Mouse (Mus musculus) brain, embryonic 14.5 days (tissue): ENCODE results near the gene 4930469K13Rik. TPM values are rescaled to one million over a fixed set of nuclear protein-coding genes. Genes with fewer than 3 reads are reported as not detected.
"Not testable (repeated sequence)": the region's sequence is repeated elsewhere in the genome, so short reads cannot be mapped to it uniquely, and the experiment has no call there.

Experiments used
- DNase-seq: peaks from one replicate; pipeline ENCODE4 v3.0.0-alpha.2; 2011; ENCODE audit warnings: low read depth
- CTCF ChIP-seq: fragments of 200-500 bp; IDR thresholded peaks from 2 replicates; pipeline ENCODE4 v1.5.1; 2012; ENCODE audit warnings: inconsistent platforms, mild to moderate bottlenecking, moderate library complexity, borderline replicate concordance; ENCODE audit not compliant: insufficient read depth, insufficient read length; ENCODE audit errors: extremely low read depth
- POLR2A ChIP-seq: fragments of 200-500 bp; IDR thresholded peaks from 2 replicates; pipeline ENCODE4 v1.6.1; 2012; ENCODE audit warnings: mild to moderate bottlenecking, inconsistent platforms, borderline replicate concordance; ENCODE audit not compliant: poor library complexity, insufficient read depth, insufficient read length, severe bottlenecking; ENCODE audit errors: extremely low read depth
- polyA plus RNA-seq: library from polyadenylated mRNA; depleted of rRNA; stranded (reverse); fragments of >200 nt; gene quantifications from 2 replicates; pipeline ENCODE4 v1.2.3, GENCODE M21; 2012; rRNA removed

4930469K13Rik gene
- polyA plus RNA-seq, result 0.26 TPM in 1 of 2 replicates, not detected in the other

DNA sequence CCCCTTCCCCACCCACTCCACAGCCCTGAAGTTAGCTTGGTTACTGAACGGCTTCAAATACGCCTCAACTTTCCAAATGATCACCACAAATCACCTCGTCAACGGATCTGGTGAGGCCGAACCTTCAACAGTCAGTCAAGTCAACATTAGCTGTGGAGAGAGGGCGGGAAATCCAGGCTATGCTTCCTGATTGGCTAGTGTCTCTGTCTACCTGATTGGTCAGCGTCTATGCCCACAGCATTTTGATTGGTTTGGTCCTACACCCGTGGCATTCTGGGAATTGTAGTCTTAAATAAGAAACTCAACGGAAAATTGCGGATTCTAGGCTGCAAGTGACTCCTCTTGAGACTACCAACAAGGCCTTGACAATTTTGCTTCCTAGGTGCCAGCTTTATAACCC lies at the start of gene 4930469K13Rik:
Gene 4930469K13Rik, minus strand, starts transcription at position 133 of the 400 bp plus-strand sequence.
- no peak for TF ChIP-seq CTCF
- TF ChIP-seq POLR2A, result no peak
- DNase-seq, result peak; percentile 48

DNA sequence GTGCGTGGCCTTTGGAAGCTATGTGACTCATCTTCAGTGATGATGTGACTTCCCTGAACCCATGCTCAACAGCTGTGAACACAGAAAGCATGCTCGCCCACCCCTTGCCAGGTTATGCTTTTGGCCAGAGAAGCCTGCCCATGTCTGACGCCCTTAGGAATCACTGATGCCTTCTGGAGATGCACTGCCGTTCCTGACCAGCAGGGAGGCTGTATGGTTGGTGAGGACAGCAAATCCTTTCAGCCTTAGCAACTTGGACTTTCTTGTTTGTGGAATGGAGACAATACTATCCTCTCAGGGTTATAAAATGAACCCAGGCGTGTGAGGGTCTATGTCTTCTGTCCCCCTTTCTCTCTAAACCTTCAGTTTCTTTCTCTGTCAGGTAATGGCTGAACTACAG lies 48.6 kb upstream of the 4930469K13Rik start:
- TF ChIP-seq POLR2A (no peak), CTCF (peak; percentile 13; the same call in 1 of the 2 replicates)
- no peak for DNase-seq

DNA sequence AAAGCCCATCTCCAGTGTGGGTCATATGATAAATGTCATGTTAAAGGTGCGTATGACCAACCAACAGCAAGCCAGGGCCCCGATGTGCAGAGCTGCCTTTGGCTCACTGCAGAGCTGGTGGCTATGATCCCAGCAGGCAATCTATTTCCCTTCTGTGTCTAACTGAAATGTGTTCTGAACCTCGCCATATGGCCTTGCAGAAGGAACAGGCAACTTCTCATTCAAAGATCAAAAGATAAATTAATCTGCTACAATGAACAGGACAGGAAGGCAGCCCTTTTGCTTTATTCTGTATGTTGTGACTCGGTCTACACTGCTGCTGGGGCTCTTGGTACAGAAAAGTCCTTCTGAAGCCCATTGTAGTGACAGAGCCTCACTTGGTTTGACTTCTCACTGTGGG lies 46.1 kb upstream of the 4930469K13Rik start:
- TF ChIP-seq POLR2A (no peak), CTCF (no peak)
- peak; percentile 63 for DNase-seq

DNA sequence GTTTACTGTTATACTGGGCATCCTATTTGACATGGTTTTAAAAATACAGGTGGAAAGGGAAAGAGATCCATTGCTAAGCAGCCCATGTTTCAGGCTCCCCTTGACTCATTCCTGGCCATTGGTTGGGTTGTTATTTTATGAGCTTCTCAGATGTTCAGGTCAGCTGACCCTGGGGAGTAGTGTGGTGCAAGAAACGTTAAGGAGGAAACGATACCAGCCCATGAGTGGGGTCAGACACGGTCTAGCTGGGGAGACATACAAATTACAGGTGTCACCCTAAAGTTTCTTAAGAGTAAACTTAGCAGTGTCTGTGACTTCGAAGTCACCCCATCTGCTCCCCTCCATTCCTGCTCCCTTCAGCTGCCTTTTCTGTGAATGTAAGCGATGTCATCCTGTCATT lies 45.6 kb upstream of the 4930469K13Rik start:
- no peak for TF ChIP-seq POLR2A
- TF ChIP-seq CTCF, result no peak
- no peak for DNase-seq

DNA sequence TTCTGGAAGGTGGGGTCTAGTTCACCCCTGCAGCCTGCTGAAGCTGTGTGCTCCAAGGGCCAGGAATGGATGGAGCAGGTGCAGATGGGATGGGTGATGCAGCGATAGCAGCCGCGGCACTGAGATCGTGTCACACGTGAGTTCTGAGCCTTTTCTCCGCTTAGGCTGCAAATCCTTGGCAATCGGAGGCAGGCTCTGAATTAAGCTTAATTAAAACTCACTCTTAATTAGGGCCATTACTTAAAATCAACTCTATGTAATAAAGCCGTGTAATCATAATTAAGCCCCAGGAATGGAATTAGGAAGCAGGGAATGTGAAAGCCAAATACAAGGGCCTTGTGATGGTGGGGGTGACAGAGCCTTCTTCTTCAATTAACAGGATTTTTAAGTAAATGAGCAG lies 40.9 kb upstream of the 4930469K13Rik start:
- no peak for TF ChIP-seq CTCF
- TF ChIP-seq POLR2A, result no peak
- DNase-seq, result peak; percentile 81

DNA sequence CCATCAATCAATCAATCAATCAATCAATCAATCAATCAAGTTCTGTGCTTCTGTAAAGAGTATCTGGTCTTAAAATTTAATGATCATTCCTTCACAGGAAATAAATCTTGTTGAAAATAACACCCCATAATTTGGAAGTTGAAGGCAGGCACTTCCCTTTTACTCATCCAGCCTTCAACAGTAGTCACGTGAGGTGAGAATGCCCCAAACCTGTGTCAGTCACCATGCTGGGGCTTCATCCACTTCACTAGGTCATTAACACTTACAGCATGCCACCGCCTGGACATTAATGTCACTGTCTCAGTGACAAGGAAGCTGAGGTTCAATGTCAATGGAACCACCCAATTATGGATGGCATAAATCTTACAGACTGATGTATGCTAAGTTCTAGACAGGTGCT lies 30.1 kb upstream of the 4930469K13Rik start:
- TF ChIP-seq CTCF, result no peak
- no peak for DNase-seq

DNA sequence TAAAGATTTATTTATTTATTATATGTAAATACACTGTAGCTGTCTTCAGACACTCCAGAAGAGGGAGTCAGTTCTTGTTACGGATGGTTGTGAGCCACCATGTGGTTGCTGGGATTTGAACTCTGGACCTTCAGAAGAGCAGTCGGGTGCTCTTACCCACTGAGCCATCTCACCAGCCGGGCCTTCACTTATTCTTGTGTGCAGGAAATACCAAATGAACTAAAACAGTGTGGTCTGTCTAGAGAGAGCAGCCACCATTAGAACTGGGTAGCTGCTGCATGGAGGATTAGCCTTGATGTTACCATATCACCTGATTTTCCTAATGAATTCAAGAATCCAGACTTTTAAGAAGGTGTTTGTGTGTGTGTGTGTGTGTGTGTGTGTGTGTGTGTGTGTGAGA lies 27.4 kb upstream of the 4930469K13Rik start:
- not testable (repeated sequence) for DNase-seq

DNA sequence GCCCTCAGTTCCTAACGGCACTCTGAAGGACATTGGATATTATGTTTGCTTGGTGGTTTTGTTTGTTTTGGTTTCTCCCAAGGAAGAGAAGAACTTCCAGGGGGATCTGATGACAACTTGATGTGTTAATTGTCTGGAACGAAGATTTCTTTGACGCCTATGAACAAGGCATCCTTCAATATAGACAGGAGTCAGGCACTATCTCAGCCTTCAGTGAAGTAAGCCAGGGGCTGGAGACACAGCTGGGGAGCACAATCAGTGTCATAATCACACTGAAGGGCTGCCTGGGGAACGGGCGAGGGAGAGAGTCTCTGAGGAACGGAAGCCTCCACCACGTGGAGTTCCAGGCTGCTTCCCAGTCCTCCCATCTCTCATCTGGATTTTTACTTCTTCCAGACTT lies 26.5 kb upstream of the 4930469K13Rik start:
- DNase-seq, result no peak
- TF ChIP-seq POLR2A (no peak), CTCF (no peak)

DNA sequence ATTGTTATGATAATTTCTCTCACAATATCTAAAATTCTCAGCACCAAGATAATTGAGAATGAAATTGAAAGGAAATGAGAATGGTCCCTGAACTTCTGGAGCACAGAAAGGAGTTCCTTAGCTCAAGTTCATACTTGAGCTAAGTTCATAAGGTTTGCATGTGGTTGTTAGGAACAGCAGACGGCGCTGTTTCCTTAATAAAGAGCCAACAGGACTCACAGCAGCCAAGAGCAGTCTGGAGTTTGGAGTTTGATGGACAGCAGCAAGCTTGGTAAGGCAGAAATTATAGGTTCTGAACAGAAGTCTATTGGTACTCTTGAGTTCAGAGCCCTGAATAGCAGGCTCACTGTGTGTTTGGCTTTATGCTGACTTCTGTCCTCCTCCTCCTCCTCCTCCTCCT lies 24.8 kb upstream of the 4930469K13Rik start:
- DNase-seq, result peak; percentile 90
- TF ChIP-seq POLR2A, result no peak
- peak; percentile 68; the same call in 1 of the 2 replicates for TF ChIP-seq CTCF

DNA sequence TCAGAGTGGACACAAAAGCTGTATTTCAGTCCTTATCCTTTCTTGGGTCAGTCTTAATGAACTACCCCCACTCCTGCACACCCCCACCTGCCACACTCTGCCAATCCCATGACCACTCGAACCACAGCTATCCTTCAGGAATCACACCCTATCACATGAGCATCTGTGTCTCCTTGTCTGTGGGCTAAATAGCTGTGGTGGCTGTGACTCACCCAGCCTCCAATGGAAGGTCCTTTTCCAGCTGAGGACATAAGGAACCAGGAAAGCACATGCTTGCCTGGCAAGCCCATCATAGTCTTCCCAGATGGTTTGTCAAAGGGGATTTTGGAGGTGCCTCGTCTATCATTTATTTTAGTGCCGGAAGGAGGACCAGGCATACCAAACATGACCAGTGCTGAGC lies 20.0 kb upstream of the 4930469K13Rik start:
- no peak for DNase-seq
- TF ChIP-seq CTCF (no peak), POLR2A (no peak)

DNA sequence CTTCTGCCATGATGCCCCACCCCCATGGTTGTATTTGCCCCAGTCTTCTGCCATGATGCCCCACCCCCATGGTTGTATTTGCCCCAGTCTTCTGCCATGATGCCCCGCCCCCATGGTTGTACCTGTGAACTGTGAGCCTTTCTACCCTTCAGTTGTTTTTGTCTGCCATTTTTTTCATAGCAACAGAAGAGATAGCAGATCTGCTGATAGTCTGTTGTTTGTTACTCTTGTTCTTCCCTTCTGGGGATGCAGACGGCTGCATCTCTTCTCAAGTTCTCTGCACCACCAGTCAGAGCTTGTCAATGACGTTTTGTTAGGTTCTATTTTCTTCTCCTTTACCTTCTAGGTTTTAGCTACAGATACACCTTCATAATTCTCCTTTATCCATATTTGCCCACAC lies 19.2 kb upstream of the 4930469K13Rik start:
- TF ChIP-seq CTCF, result no peak
- TF ChIP-seq POLR2A, result no peak
- DNase-seq, result no peak

DNA sequence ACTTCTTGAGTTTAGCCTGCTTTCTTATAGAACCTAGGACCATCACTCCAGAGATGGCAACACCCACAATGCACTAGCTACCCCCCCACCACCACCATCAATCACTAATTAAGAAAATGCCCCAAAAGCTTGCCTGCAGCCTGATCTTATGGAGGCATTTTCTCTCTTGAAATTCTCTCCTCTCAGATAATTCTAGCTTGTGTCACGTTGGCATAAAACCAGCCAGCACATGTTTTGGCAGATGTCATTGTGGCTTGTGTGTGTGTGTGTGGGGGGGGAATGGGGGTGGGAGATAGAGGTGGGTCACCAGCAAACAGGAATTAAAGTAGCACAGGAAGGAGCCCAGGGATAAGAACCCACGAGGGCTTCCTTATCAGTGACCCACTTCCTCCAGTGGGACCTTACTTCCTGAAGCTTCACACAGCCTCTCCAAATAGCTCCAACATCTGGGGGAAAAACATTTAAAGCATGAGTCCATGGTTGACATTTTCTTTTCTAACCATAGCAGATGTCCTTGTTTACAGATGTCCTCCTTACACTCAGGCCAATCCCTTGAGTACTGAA lies 18.3 kb upstream of the 4930469K13Rik start:
- TF ChIP-seq CTCF, result no peak
- no peak for TF ChIP-seq POLR2A
- DNase-seq, result no peak

DNA sequence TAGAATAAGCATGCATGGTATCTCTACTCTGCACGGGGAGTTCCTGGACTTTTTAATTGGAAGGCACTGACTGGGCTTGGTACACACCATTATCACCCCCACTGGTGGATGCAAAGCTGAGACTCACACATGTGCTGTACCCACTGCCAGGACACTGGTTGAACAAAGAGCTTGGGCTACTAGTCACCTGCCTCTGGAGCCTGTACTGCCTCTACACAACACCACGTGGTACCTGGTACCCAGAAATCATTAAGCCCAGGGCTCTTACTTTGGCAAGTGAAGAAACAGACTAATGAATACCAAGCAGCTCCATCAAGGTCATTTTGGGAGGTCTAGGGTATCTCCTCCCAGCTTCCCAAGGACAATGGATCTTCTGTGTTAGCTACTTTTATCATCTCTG lies 15.4 kb upstream of the 4930469K13Rik start:
- no peak for DNase-seq
- TF ChIP-seq CTCF (no peak), POLR2A (no peak)

DNA sequence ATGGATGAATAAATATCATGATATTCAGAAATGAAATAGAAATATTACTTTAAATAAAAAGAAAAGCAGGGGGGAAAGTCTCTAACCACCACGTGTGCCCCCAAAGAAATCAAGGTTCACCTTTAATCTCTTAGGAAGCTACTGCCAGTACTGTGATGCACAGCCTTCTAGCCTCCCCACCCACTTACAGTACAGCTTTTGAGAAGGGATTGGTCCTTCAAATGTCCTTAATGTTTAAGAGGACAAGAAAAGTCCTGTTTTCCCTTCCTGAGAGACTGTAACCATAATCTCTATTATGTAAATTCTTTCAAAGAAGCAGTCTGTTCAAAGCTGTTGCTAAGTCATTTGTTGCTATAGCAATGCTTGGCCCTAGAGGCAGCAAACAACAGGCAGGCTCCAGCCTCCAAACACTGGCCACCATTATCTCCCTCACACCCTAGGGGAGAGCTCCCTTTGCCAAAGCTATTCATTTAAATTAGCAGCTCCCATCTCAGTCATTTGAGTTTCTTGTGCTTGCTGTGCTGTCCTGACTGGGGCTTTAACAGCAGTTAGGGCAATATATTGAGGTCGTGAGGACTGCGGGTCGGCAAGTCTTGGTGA lies 14.5 kb upstream of the 4930469K13Rik start:
- DNase-seq, result peak; percentile 94
- TF ChIP-seq CTCF (no peak), POLR2A (no peak)
